Mouse (Mus musculus) bone marrow macrophage, adult 2 months (primary cell): ENCODE measurements at regions not wholly inside any gene's neighbourhood (a gene's known extent, or its start where the extent isn't known, plus 50 kb on each side); places are given as distances from the start of the nearest gene placed in this dataset.

ENCODE experiments used
- CTCF ChIP-seq: IDR thresholded peaks from 2 replicates; pipeline ENCODE4 v1.5.1; 2012; ENCODE audit warnings: low read depth, mild to moderate bottlenecking, low read length, moderate library complexity
- POLR2A ChIP-seq: IDR thresholded peaks from 2 replicates; pipeline ENCODE4 v1.6.1; 2012; ENCODE audit warnings: mild to moderate bottlenecking, low read depth, low read length, borderline replicate concordance

- TF ChIP-seq CTCF: no peak
- no peak for TF ChIP-seq POLR2A
These were observed 63.6 kb upstream of the Cxadr start for GRCm38 (mm10) chr16:78237641-78238051.
